Mouse (Mus musculus) left cerebral cortex, adult 2 months (tissue): Measurements from ENCODE around the gene Igsf11. TPM values are rescaled to one million over a fixed set of nuclear protein-coding genes. Genes with fewer than 3 reads are reported as not detected.
A peak's percentile ranks its signal among the peaks of the same experiment; 100 is the strongest.
"Not testable (repeated sequence)": the region's sequence is repeated elsewhere in the genome, so short reads cannot be mapped to it uniquely, and the experiment has no call there.

ENCODE experiments used
- DNase-seq, 2 experiments: peaks; one replicate each; pipeline ENCODE4 v3.0.0; 2021 to 2022; ENCODE audit warnings: low spot score in 2 of 2, mixed read lengths in 1 of 2; ENCODE audit errors: extremely low spot score in 1 of 2
- H3K27ac ChIP-seq: fragments of 200-600 bp; 2 replicates; pipeline ENCODE4 v1.8.1; 2022
- H3K4me3 ChIP-seq: fragments of 200-600 bp; 2 replicates; pipeline ENCODE4 v1.8.1; 2022
- CTCF ChIP-seq: fragments of 200-600 bp; IDR thresholded peaks from 2 replicates; pipeline ENCODE4 v1.8.1; 2022; ENCODE audit warnings: antibody characterized with exemption, mild to moderate bottlenecking, moderate library complexity
- intact Hi-C: fragments of 180-260 bp; cut with DNase I; formaldehyde crosslinking; loops from one replicate; pipeline ENCODE4 v1.15.1; 2025
- total RNA-seq, 2 experiments: library from RNA; stranded (reverse); gene quantifications; 2 replicates each; pipeline ENCODE4 v1.2.3; 2021

Gene Igsf11
- total RNA-seq, 2 experiments from 2014 or later = 37.7 to 49.5 TPM

- Histone ChIP-seq H3K4me3 (no peak overlapping the region), H3K27ac (peak overlapping the region; percentile 82)
- no peak for TF ChIP-seq CTCF
- intact Hi-C loops = no loop called here
- no peak for DNase-seq
Measured at GRCm38 (mm10) chr16:38958801-38959200, 66.3 kb downstream of the Igsf11 start.

- intact Hi-C loops = loop anchor here (5.0 kb wide), 3 partner anchors 38 to 88 kb away; no protein-coding TSS in a partner anchor
- TF ChIP-seq CTCF = no peak
- Histone ChIP-seq H3K4me3 (no peak overlapping the region), H3K27ac (peak overlapping the region; percentile 82; the same call in 1 of the 2 replicates)
- peak in 1 of 2 experiments; percentile 45 for DNase-seq
Measured at GRCm38 (mm10) chr16:38960550-38960949, 68.1 kb downstream of the Igsf11 start.

GRCm38 (mm10) chr16:38961865-38962264 is 69.4 kb downstream of the Igsf11 start:
- intact Hi-C loops = loop anchor here (5.0 kb wide), 3 partner anchors 40 to 90 kb away; no protein-coding TSS in a partner anchor
- H3K27ac ChIP-seq = peak overlapping the region; percentile 63
- no peak for TF ChIP-seq CTCF

GRCm38 (mm10) chr16:38962695-38963094 is 70.2 kb downstream of the Igsf11 start:
- Histone ChIP-seq H3K4me3 (no peak overlapping the region), H3K27ac (peak overlapping the region; percentile 63)
- TF ChIP-seq CTCF = no peak; the same call in 1 of the 2 replicates
- intact Hi-C loops = loop anchor here (5.0 kb wide), 3 partner anchors 40 to 90 kb away; no protein-coding TSS in a partner anchor
- DNase-seq = peak; percentile 43 to 53

More at GRCm38 (mm10) chr16:38961865-38962264, 69.4 kb downstream of the Igsf11 start:
- H3K4me3 ChIP-seq = no peak overlapping the region
- no peak for DNase-seq

- Histone ChIP-seq H3K27ac (no peak overlapping the region), H3K4me3 (no peak overlapping the region)
- intact Hi-C loops = no loop called here
- DNase-seq = no peak
- no peak for TF ChIP-seq CTCF
Measured at GRCm38 (mm10) chr16:38967026-38967425, 74.6 kb downstream of the Igsf11 start.

GRCm38 (mm10) chr16:38976151-38976550 is 83.7 kb downstream of the Igsf11 start:
- no peak overlapping the region for H3K4me3 ChIP-seq
- intact Hi-C loops = no loop called here
- H3K27ac ChIP-seq = no peak overlapping the region
- no peak for TF ChIP-seq CTCF
- DNase-seq = no peak

- no peak for TF ChIP-seq CTCF
- intact Hi-C loops = no loop called here
- H3K27ac ChIP-seq = no peak overlapping the region
- H3K4me3 ChIP-seq = no peak overlapping the region
- no peak for DNase-seq
Measured at GRCm38 (mm10) chr16:38978546-38978945, 86.1 kb downstream of the Igsf11 start.

GRCm38 (mm10) chr16:38980546-38980945 is 88.1 kb downstream of the Igsf11 start:
- no peak for TF ChIP-seq CTCF
- no peak for DNase-seq
- Histone ChIP-seq H3K27ac (no peak overlapping the region), H3K4me3 (no peak overlapping the region)
- intact Hi-C loops = no loop called here

GRCm38 (mm10) chr16:38982051-38982450 is 89.6 kb downstream of the Igsf11 start:
- H3K4me3 ChIP-seq = no peak overlapping the region
- intact Hi-C loops = loop anchor here (2.0 kb wide), 1 partner anchor 79 kb away; no protein-coding TSS in a partner anchor
- DNase-seq = no peak
- peak overlapping the region; percentile 50; the same call in 1 of the 2 replicates for H3K27ac ChIP-seq
- no peak for TF ChIP-seq CTCF

- Histone ChIP-seq H3K27ac (peak overlapping the region; percentile 50), H3K4me3 (no peak overlapping the region)
- DNase-seq = no peak
- no peak; the same call in none of the 2 replicates for TF ChIP-seq CTCF
- intact Hi-C loops = loop anchor here (2.0 kb wide), 1 partner anchor 80 kb away; no protein-coding TSS in a partner anchor
Measured at GRCm38 (mm10) chr16:38982508-38983236, 90.2 kb downstream of the Igsf11 start.

GRCm38 (mm10) chr16:38983850-38984249 is 91.4 kb downstream of the Igsf11 start:
- intact Hi-C loops = loop anchor here (2.0 kb wide), 1 partner anchor 81 kb away; no protein-coding TSS in a partner anchor
- DNase-seq, H3K27ac ChIP-seq, H3K4me3 ChIP-seq: not testable (repeated sequence)
- peak; percentile 17 for TF ChIP-seq CTCF

GRCm38 (mm10) chr16:38985411-38985810 is 92.9 kb downstream of the Igsf11 start:
- TF ChIP-seq CTCF = no peak
- no peak for DNase-seq
- intact Hi-C loops = no loop called here
- Histone ChIP-seq H3K4me3 (no peak overlapping the region), H3K27ac (peak overlapping the region; percentile 44)
